Mouse (Mus musculus): ENCODE results near the gene Slc6a18.

GRCm38 (mm10) chr13:73692249-73692868 lies 14.5 kb upstream of the Slc6a18 start:
- TF ChIP-seq EP300 (IDR thresholded peaks at IDR 0.05; ENCODE audit: insufficient read depth, low read depth, low read length), result no peak
- TF ChIP-seq POLR2A (IDR thresholded peaks at IDR 0.05; ENCODE audit: insufficient read depth, low read depth, low read length), result no peak

Data from heart, adult 2 months (tissue).